Mouse (Mus musculus): ENCODE data around the gene Olfr111. TPM values are rescaled to one million over a fixed set of nuclear protein-coding genes. Genes with fewer than 3 reads are reported as not detected.
"Not testable (repeated sequence)": the region's sequence is repeated elsewhere in the genome, so short reads cannot be mapped to it uniquely, and the experiment has no call there.

The Olfr111 gene
- not detected for total RNA-seq (2021)

DNA sequence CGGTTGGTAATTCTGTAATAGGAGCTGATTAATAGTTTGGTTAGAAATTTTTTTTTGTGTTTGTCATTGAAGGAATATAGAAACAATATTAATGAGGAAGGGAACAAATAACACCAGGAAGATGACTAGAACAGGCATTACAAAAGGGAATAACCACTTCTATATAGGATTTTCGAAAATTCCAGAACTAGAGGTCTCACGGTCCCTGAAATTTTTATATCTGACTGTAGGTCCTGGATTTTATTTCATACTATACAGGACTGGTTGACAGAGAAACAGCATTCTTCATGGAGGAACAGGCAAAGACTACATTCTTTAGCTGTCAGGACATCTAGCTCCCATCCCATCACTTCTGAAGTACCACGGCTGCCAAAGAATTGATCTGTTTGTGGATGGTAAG is at the start of gene Olfr111:
Gene Olfr111, plus strand, starts transcription at position 301 of the 400 bp plus-strand sequence.
- DNase-seq, result no peak

DNA sequence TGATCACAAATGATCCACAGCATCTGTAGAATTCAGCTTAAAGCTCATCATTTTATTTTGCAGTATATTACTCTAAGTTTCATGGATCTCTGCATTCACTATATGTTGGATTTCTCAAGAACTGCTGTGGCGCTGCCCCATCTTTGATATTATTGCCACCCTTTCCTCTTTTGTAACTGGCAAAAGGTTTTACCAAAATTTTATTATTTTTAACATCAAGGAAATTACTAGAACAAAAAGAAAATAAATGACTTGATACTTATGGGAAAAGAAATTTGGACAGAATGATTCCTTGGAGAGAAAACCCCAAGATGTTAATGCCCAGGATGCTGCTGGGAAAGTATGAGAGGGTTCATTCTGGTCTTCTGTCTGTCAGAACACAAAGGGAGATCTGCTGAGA is 49.2 kb upstream of the Olfr111 start, which contains the start of gene Olfr109:
Gene Olfr109, plus strand, starts transcription at position 301 of the 400 bp plus-strand sequence.
- no peak for DNase-seq

DNA sequence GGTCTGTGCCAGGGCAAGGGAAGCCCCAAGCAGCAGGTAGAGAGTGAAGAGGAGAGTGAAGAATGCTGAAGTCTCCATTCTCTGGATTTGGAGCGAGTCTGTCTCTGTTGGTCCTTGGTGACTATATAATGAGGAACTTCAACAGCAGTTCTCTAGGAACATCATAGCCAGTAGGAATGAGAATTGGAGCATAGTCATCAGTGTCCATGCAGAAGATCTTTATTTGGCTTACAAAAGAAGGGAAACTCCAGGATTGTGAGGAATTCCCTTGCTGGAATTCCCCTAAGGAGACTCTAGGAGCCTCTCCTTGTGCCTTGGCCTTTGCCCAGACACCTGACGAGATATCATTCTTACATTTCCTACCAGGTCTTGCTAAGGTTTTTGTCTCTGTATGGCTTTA is 24.4 kb upstream of the Olfr111 start, which contains the start of gene H2-M2:
Gene H2-M2, minus strand, starts transcription at position 101 of the 400 bp plus-strand sequence.
- no peak for DNase-seq

DNA sequence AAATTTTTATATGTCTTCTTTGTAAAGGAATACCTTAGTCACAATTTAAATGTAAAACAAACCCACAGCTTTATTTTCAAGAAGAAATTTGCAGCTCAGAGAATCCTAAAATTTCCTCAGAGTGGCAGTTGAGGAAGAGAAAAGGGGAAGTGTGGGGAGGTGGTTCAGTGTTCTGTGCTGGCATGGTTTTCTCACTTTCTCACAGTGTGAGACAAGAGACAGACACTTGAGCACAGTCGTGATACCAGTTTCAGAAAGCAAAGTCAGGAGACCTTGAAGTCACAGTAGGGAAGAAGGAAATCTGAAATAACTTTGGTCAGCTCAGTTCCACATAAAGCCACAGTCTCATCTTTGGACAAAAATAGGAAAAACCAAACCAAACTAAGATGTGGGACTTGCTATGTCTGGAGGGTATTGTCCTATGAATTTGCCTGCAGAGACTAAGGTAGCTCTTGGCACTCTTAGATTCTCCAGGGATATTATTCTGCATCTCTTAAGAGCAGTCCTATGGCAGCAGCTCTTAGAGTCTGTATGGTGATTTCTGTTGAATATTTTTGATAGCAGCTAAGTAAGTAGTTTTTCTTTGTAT is 15.8 kb upstream of the Olfr111 start, which contains the start of gene Olfr110:
Gene Olfr110, plus strand, starts transcription at position 539 of the 589 bp plus-strand sequence.
- DNase-seq, result no peak

- DNase-seq, result not testable (repeated sequence)
Measured at GRCm38 (mm10) chr17:37524612-37525011, 16.8 kb downstream of the Olfr111 start.

- DNase-seq, result not testable (repeated sequence)
Measured at GRCm38 (mm10) chr17:37525427-37525826, 17.6 kb downstream of the Olfr111 start.

DNA sequence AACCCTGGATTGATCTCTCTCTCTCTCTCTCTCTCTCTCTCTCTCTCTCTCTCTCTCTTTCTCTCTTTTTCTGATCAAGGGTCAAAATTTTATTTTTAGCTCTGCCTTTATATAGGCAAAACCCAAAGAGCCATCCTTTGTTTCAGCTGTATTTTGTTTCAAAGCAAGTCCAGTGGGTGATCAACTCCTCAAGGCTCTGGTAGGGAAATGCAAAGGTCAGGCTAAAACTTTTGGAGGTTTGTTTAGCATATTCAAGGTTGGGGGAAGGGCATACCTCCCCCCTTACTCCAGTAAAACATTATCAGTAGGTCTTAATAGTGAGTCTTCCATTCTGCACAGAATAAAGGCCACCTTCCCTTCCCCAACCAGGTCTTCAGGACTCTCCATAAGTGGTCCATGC is 27.3 kb downstream of the Olfr111 start:
- DNase-seq, result no peak

DNA sequence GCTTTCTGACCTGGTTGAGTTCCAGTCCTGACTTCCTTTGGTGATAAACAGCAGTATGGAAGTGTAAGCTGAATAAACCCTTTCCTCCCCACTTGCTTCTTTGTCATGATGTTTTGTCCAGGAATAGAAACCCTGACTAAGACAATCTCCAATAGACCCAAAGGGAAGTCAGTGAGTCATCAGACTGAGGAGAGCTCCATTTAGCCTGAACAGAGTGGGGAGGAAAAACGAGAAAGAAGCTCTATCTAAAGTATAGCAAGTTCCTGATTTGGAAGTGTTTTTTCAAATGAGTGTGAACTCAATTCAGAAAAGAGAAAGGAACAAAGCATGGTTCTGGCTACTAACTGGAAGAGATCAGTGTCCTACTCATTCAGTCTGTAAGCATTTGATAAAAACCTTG is 30.6 kb downstream of the Olfr111 start:
- not testable (repeated sequence) for DNase-seq

DNA sequence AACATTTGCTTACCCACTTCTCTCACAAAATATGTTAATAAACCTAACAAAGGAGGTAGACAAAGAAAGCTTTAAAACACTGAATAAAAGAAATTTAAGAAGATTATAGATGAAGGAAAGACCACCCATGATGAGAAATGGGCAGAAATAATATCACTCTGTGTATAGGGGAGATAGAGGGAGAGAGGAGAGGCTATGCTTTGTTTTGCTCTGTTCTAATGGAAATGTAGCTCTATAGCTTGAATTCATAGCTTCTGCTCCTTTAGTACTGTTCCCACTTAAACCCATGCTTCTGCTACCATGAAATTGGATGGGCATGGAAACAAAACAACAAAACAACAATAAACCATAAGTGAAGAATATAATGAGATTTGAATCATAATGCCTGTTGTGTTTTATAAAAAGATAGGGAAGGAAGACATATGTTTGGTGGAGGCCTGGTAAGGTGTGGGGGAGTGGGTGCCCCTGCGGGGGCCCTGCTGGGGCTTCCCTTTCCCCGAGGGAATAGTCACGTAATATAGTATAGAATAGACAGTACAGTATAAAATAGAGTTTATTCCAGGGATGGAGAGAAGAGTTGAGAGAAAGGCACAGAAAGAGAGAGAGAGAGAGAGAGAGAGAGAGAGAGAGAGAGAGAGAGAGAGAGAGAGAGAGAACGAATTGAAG is 33.8 kb downstream of the Olfr111 start:
- DNase-seq, result no peak

DNA sequence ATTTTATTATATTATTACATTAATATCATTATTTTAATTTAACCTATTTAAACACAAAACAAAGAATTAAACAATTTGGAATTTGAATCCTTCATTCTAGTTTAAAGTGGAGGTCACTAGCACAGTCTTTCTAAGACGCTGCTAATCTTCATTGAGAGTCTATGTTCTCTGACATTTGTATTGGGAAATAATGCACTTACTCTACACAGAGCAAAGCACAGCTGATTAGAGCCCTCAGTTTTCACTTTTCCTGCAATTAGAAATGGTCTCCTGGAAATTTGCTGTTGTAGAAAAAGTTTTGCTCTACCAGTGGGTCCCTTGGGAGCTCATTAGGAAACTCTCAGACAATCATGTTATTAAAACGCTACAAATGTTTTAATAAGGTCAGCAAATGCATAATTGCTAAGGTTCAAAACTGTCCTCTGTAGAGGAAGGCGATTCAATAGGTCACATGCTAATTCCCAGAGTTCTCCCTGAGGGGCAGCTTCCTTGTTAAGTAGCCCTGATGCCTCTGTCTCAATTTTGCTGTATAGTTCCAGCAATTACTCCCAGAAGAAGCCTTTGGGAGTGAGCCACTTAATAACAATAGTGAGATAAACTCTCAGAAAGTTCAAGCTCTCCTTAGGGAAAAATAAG is 36.1 kb downstream of the Olfr111 start:
- DNase-seq, result no peak

DNA sequence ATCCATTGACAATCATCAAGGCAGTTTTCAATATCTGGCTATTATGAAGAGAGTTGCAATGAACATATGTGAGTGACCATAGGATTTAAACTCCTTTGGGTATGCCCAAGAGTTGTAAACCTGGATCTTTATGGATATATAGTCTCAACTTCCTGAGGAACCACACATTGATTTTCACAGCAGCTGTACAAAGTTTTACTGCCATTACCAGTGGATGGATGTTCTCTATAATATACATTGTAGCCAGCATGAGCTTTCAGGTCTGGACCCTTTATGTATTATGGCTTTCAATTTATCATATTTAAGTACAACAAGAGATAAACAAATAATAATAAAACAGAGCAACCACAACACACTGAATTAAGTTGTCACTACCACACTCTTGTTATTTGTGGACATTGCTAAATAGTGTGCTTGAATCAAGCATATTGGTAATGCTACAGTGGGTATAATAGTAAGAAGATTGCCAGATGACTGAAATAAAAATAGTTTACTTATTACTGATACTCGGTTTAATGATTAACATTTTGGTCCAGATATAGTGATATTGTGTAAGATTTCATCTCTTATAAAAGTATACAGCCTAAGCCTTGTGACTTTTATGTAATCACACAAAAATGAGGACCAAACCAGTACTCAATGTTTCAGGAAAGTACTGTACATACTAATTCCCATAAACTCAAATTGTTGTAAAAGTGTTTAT is 51.2 kb downstream of the Olfr111 start:
- DNase-seq, result no peak

DNA sequence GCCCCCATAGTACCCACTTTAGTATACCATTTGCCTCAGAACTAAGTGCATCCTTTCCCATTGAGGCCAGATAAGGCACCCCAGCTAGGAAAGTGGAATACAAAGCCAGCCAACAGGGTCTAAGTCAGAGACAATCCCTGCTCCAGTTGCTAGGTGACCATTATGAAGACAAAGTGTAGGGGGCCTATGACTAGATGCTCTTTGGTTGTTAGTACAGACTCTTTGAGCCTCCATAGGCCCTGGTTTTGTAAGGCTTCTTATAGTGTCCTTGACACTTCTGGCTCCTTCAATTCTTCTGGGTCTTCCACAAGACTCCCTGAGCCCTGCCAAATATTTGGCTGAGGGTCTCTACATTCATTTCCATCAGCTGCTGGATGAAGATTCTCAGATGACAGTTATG is 61.5 kb downstream of the Olfr111 start, which contains the start of gene Olfr112:
Gene Olfr112, minus strand, starts transcription at position 101 of the 400 bp plus-strand sequence.
- DNase-seq, result no peak

DNA sequence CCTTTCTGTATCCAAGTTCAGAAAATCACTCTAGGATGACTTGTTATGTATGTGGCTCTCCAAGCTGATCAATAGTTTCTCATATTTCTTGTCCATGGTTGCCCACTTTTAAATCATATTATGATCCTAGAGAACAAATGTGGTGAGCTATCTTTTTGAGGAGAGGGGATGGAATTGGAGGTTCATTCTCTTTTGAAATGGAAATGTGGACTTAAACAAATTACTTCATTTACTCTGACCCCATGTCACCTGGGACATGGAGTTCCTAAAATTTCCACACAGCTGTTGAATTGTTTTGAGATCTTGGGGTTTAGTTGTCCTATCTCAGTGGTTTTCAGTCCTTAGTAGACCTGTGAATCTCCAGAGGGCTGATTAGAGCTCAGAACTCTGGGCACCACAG is 69.7 kb downstream of the Olfr111 start, which contains the start of gene Olfr113:
Gene Olfr113, minus strand, starts transcription at position 101 of the 400 bp plus-strand sequence.
- no peak for DNase-seq

Other genes with a start within 250 kb of the Olfr111 start
- not detected for gene Olfr98, start 244.3 kb upstream of the Olfr111 start, total RNA-seq (2021)
- gene H2-M3, start 237.8 kb upstream of the Olfr111 start, total RNA-seq (2021), result 1 to 10 TPM; 1.5 to 2.0 TPM
- gene Olfr99, start 224.6 kb upstream of the Olfr111 start, total RNA-seq (2021), result not detected
- not detected for gene Olfr101, start 203.7 kb upstream of the Olfr111 start, total RNA-seq (2021)
- gene Olfr102, start 191.0 kb upstream of the Olfr111 start, total RNA-seq (2021), result not detected
- not detected for gene Olfr103, start 168.3 kb upstream of the Olfr111 start, total RNA-seq (2021)
- gene Olfr104-ps, start 148.4 kb upstream of the Olfr111 start, total RNA-seq (2021), result not detected
- not detected for gene Olfr105-ps, start 129.0 kb upstream of the Olfr111 start, total RNA-seq (2021)
- gene Olfr106-ps, start 117.6 kb upstream of the Olfr111 start, total RNA-seq (2021), result not detected
- gene Olfr107, start 108.8 kb upstream of the Olfr111 start, total RNA-seq (2021), result not detected
- gene Olfr108, start 62.5 kb upstream of the Olfr111 start, total RNA-seq (2021), result not detected
- not detected for gene Olfr109, start 49.1 kb upstream of the Olfr111 start, total RNA-seq (2021)
- not detected for gene H2-M2, start 24.5 kb upstream of the Olfr111 start, total RNA-seq (2021)
- gene Olfr110, start 15.6 kb upstream of the Olfr111 start, total RNA-seq (2021), result not detected
- not detected for gene Olfr112, start 61.4 kb downstream of the Olfr111 start, total RNA-seq (2021)
- not detected for gene Olfr113, start 69.6 kb downstream of the Olfr111 start, total RNA-seq (2021)
- not detected for gene Olfr114, start 84.7 kb downstream of the Olfr111 start, total RNA-seq (2021)
- not detected for gene Olfr115, start 119.1 kb downstream of the Olfr111 start, total RNA-seq (2021)
- not detected for gene Olfr116, start 119.2 kb downstream of the Olfr111 start, total RNA-seq (2021)
- not detected for gene Olfr117, start 155.8 kb downstream of the Olfr111 start, total RNA-seq (2021)
- gene Olfr118, start 159.0 kb downstream of the Olfr111 start, total RNA-seq (2021), result not detected
- not detected for gene Olfr119, start 188.5 kb downstream of the Olfr111 start, total RNA-seq (2021)
- not detected for gene Olfr120, start 213.8 kb downstream of the Olfr111 start, total RNA-seq (2021)
- not detected for gene Olfr121, start 240.8 kb downstream of the Olfr111 start, total RNA-seq (2021)